Mouse (Mus musculus) liver, postnatal 0 days (tissue): ENCODE results near the gene B3galt5. TPM values are rescaled to one million over a fixed set of nuclear protein-coding genes. Genes with fewer than 3 reads are reported as not detected.
A peak's percentile ranks its signal among the peaks of the same experiment; 100 is the strongest.

Experiments used
- ATAC-seq: fragments of 200-750 bp; cut with Nextera tagmentation; 2 replicates; pipeline ENCODE4 v1.8.0; 2017; ENCODE audit warnings: mild to moderate bottlenecking, moderate library complexity
- DNase-seq: peaks from one replicate; pipeline ENCODE4 v3.0.0-alpha.2; 2016
- H3K27ac ChIP-seq: fragments of 300-500 bp; sonication (generic); 2 replicates; pipeline ENCODE4 v1.5.1; 2014; ENCODE audit warnings: antibody characterized with exemption, moderate library complexity, mild to moderate bottlenecking, low read depth
- H3K27me3 ChIP-seq: fragments of 300-500 bp; sonication (generic); 2 replicates; pipeline ENCODE4 v1.6.1; 2014; ENCODE audit warnings: low read length, control low read depth, mixed read lengths; ENCODE audit not compliant: insufficient read depth
- H3K36me3 ChIP-seq: fragments of 300-500 bp; sonication (generic); replicated peaks from 2 replicates; pipeline ENCODE4 v1.6.1; 2014; ENCODE audit warnings: mild to moderate bottlenecking, control low read depth, low read length, moderate library complexity, mixed read lengths; ENCODE audit not compliant: insufficient read depth
- H3K4me1 ChIP-seq: fragments of 300-500 bp; sonication (generic); 2 replicates; pipeline ENCODE4 v1.6.1; 2014; ENCODE audit warnings: antibody characterized with exemption, mild to moderate bottlenecking, control low read depth; ENCODE audit not compliant: insufficient read depth
- H3K4me2 ChIP-seq: fragments of 300-500 bp; sonication (generic); 2 replicates; pipeline ENCODE4 v1.6.1; 2014; ENCODE audit warnings: low read depth, mild to moderate bottlenecking, low read length, moderate library complexity, mixed read lengths
- H3K4me3 ChIP-seq: fragments of 300-500 bp; sonication (generic); 2 replicates; pipeline ENCODE4 v1.5.1; 2014; ENCODE audit warnings: low read depth, low read length
- H3K9ac ChIP-seq: fragments of 300-500 bp; sonication (generic); replicated peaks from 2 replicates; pipeline ENCODE4 v1.6.1; 2014; ENCODE audit warnings: mild to moderate bottlenecking, moderate library complexity
- H3K9me3 ChIP-seq: fragments of 300-500 bp; sonication (generic); 2 replicates; pipeline ENCODE4 v1.6.1; 2016; ENCODE audit warnings: mild to moderate bottlenecking, control low read depth, low read length, mixed read lengths
- CTCF ChIP-seq: sonication (generic); IDR thresholded peaks from 2 replicates; pipeline ENCODE4 v1.5.1; 2016; ENCODE audit warnings: antibody characterized with exemption, low read depth
- EP300 ChIP-seq: IDR thresholded peaks from 2 replicates; pipeline ENCODE4 v1.6.1; 2016; ENCODE audit warnings: antibody characterized with exemption, low read depth, mild to moderate bottlenecking
- WGBS: fragments of 180-500 bp; shearing (Covaris S2); extraction: QIAGEN DNeasy Blood & Tissue Kit; methylation state at CpG from one replicate; pipeline ENCODE4 v1.1.7; 2014; ENCODE audit not compliant: insufficient replicate concordance; 5-methylcytosine and 5-hydroxymethylcytosine counted together
- polyA plus RNA-seq: library from polyadenylated mRNA; unstranded; fragments of >200 nt; fragmentation: Nextera tagmentation; extraction: Ambion mirVana; gene quantifications from 2 replicates; pipeline ENCODE4 v1.2.1, GENCODE M21; 2015

The B3galt5 gene
- polyA plus RNA-seq, 1 experiment from 2014 or later, result not detected

- TF ChIP-seq CTCF, result no peak
- TF ChIP-seq EP300, result no peak
- no peak for ATAC-seq
- no peak overlapping the region for H3K4me2 ChIP-seq
- no peaks in the 10 kb centered on the region for H3K27me3 ChIP-seq
- H3K27ac ChIP-seq, result no peak overlapping the region
- 80% methylated on average over 6 of the region's 6 CpGs for WGBS
- H3K9ac ChIP-seq, result no peak overlapping the region
- DNase-seq, result no peak
- H3K4me3 ChIP-seq, result no peak overlapping the region
- H3K9me3 ChIP-seq, result peaks cover 7% of the 10 kb centered on the region; the same call in 1 of the 2 replicates
- no peaks in the 10 kb centered on the region for H3K36me3 ChIP-seq
- H3K4me1 ChIP-seq, result no peaks in the 10 kb centered on the region
These were observed 8.9 kb downstream of the B3galt5 start for GRCm38 (mm10) chr16:96244496-96244895.

GRCm38 (mm10) chr16:96249635-96250034 is 14.0 kb downstream of the B3galt5 start:
- no peaks in the 10 kb centered on the region for H3K4me1 ChIP-seq
- no peak overlapping the region for H3K27ac ChIP-seq
- no peak for TF ChIP-seq CTCF
- no peak for TF ChIP-seq EP300
- H3K36me3 ChIP-seq, result no peaks in the 10 kb centered on the region
- no peak overlapping the region for H3K9ac ChIP-seq
- DNase-seq, result no peak
- peaks cover 7% of the 10 kb centered on the region; the same call in 1 of the 2 replicates for H3K9me3 ChIP-seq
- H3K27me3 ChIP-seq, result no peaks in the 10 kb centered on the region
- 77% methylated on average over 7 of the region's 7 CpGs for WGBS
- H3K4me2 ChIP-seq, result no peak overlapping the region
- no peak for ATAC-seq
- no peak overlapping the region for H3K4me3 ChIP-seq

GRCm38 (mm10) chr16:96252146-96252545 is 16.5 kb downstream of the B3galt5 start:
- WGBS, result 82% methylated on average over 1 of the region's 1 CpGs
- ATAC-seq (no peak), DNase-seq (no peak)
- no peak overlapping the region for H3K27ac ChIP-seq
- H3K27me3 ChIP-seq, result no peaks in the 10 kb centered on the region
- H3K9ac ChIP-seq, result no peak overlapping the region
- no peak overlapping the region for H3K4me3 ChIP-seq
- H3K4me1 ChIP-seq, result no peaks in the 10 kb centered on the region
- H3K36me3 ChIP-seq, result no peaks in the 10 kb centered on the region
- H3K9me3 ChIP-seq, result peaks cover 4% of the 10 kb centered on the region; the same call in 1 of the 2 replicates
- no peak for TF ChIP-seq EP300
- no peak for TF ChIP-seq CTCF
- H3K4me2 ChIP-seq, result no peak overlapping the region

- 76% methylated on average over 8 of the region's 8 CpGs for WGBS
- DNase-seq, result no peak
- Histone ChIP-seq H3K4me2 (no peak overlapping the region), H3K27ac (no peak overlapping the region), H3K9me3 (no peaks in the 10 kb centered on the region), H3K4me3 (no peak overlapping the region), H3K9ac (no peak overlapping the region), H3K4me1 (no peaks in the 10 kb centered on the region), H3K27me3 (no peaks in the 10 kb centered on the region), H3K36me3 (no peaks in the 10 kb centered on the region)
- ATAC-seq, result no peak
- no peak for TF ChIP-seq CTCF
- TF ChIP-seq EP300, result no peak
These were observed 22.8 kb downstream of the B3galt5 start for GRCm38 (mm10) chr16:96258429-96258828.

GRCm38 (mm10) chr16:96271736-96272135 is 36.1 kb downstream of the B3galt5 start:
- no peak for DNase-seq
- no peak for TF ChIP-seq EP300
- no peak for TF ChIP-seq CTCF

GRCm38 (mm10) chr16:96272929-96273619 is 37.5 kb downstream of the B3galt5 start:
- no peaks in the 10 kb centered on the region for H3K9me3 ChIP-seq
- DNase-seq (no peak), ATAC-seq (peak; percentile 56; the same call in 1 of the 2 replicates)
- TF ChIP-seq EP300, result no peak
- TF ChIP-seq CTCF, result no peak
- no peak overlapping the region for H3K4me3 ChIP-seq
- no peak overlapping the region for H3K9ac ChIP-seq
- H3K27ac ChIP-seq, result no peak overlapping the region
- H3K27me3 ChIP-seq, result no peaks in the 10 kb centered on the region
- 32% methylated on average over 14 of the region's 14 CpGs for WGBS
- H3K36me3 ChIP-seq, result no peaks in the 10 kb centered on the region
- H3K4me1 ChIP-seq, result no peaks in the 10 kb centered on the region; the same call in 1 of the 2 replicates
- H3K4me2 ChIP-seq, result no peak overlapping the region

More at GRCm38 (mm10) chr16:96271736-96272135, 36.1 kb downstream of the B3galt5 start:
- Histone ChIP-seq H3K27me3 (no peaks in the 10 kb centered on the region), H3K4me3 (no peak overlapping the region), H3K9me3 (no peaks in the 10 kb centered on the region), H3K9ac (no peak overlapping the region), H3K27ac (no peak overlapping the region), H3K4me1 (no peaks in the 10 kb centered on the region; the same call in 1 of the 2 replicates), H3K4me2 (no peak overlapping the region), H3K36me3 (no peaks in the 10 kb centered on the region)
- 75% methylated on average over 2 of the region's 2 CpGs for WGBS
- no peak for ATAC-seq

- Histone ChIP-seq H3K36me3 (no peaks in the 10 kb centered on the region), H3K4me2 (no peak overlapping the region), H3K4me3 (no peak overlapping the region), H3K27ac (no peak overlapping the region), H3K9ac (no peak overlapping the region), H3K4me1 (no peaks in the 10 kb centered on the region; the same call in 1 of the 2 replicates), H3K9me3 (no peaks in the 10 kb centered on the region), H3K27me3 (peaks cover 12% of the 10 kb centered on the region)
- TF ChIP-seq EP300, result no peak
- no peak for TF ChIP-seq CTCF
- ATAC-seq (no peak), DNase-seq (no peak)
- WGBS, result 58% methylated on average over 3 of the region's 3 CpGs
These were observed 41.0 kb downstream of the B3galt5 start for GRCm38 (mm10) chr16:96276596-96276995.
